Mouse (Mus musculus): ENCODE measurements at regions not wholly inside any gene's neighbourhood (a gene's known extent, or its start where the extent isn't known, plus 50 kb on each side); places are given as distances from the start of the nearest gene placed in this dataset.

GRCm38 (mm10) chr10:57090131-57090530 lies 396.1 kb upstream of the Hsf2 start:
- no peak for TF ChIP-seq ZNF384 (IDR thresholded peaks at IDR 0.05; ENCODE audit: low read depth, low read length)
- TF ChIP-seq CHD2 (IDR thresholded peaks at IDR 0.05; ENCODE audit: low read depth, low read length): no peak
- TF ChIP-seq ZC3H11A (IDR thresholded peaks at IDR 0.05; ENCODE audit: borderline replicate concordance, low read depth, low read length): no peak
